Mouse (Mus musculus) lung, postnatal 36 days (tissue): Measurements from ENCODE around the gene Fcer2a.

ENCODE experiments used
- DNase-seq: peaks from one replicate; pipeline ENCODE4 v3.0.0; 2022; ENCODE audit warnings: mixed read lengths

Fcer2a gene

GRCm38 (mm10) chr8:3694121-3694520 is at the start of gene Fcer2a:
Gene Fcer2a, minus strand, starts transcription at chr8:3694175.
- DNase-seq = peak; percentile 24

GRCm38 (mm10) chr8:3736947-3737346 is 43.0 kb upstream of the Fcer2a start:
- peak; percentile 17 for DNase-seq

DNA sequence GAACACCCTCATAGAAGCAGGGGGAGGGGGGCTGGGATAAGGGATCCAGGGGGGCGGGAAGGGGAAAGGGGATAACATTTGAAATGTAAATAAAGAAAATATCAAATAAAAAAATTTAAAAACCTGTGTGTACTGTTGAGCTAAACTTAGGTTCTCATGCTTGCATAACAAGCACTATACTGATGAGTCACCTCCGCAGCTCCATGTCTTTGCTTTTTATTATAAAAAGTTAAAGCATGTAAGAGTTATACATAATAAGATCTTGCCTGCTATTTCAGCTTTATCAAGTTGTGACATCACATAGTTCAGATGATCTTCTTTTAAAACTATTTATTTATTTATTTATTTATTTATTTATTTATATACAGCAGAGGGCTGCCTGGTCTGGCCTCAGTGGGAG is 41.6 kb upstream of the Fcer2a start:
- DNase-seq = no peak

DNA sequence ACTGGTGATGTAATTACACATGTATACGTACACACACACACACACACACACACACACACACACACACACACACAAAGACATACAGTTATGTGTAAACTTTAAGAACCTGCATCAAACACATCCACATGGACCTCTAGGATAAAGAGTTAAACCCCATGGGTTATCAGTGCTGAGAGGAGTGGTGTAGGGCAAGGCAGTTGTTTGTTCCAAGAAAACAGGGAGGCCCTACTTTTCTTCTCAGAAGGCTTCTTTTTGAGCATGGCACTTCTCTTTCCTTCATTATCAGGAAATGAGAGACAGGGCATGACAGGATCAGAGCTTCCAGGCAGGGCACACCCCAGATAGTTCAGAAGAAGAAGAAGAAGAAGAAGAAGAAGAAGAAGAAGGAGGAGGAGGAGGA is 40.1 kb upstream of the Fcer2a start:
- DNase-seq = no peak

- no peak for DNase-seq
These were observed 27.1 kb upstream of the Fcer2a start for GRCm38 (mm10) chr8:3721041-3721440.

DNA sequence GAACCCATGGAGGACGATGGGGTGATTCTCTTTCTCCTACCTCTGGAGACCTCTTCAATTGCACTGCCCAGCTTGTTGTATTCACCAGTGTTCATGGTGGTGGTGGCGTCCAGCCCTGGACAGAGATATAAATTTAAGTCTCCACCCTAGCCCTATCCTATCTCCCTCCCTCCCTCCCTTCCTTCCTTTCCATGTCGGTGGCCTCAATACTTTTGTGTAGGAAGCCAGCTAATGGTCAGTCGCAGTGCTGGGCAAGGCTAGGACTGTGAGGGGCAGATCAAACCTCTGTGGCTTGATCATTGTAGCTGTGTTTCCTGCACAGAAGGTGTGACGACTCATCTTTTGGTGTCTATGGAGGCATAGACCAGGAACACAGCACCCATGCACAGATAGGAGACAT is 26.6 kb upstream of the Fcer2a start, which contains the start of gene Clec4g:
Gene Clec4g (minus strand): TSS at position 101 of the 400 bp plus-strand sequence.
- no peak for DNase-seq

GRCm38 (mm10) chr8:3718559-3718958 is 24.6 kb upstream of the Fcer2a start:
- DNase-seq = peak; percentile 82

GRCm38 (mm10) chr8:3717321-3717954 is 23.5 kb upstream of the Fcer2a start:
- no peak for DNase-seq

- peak; percentile 40 for DNase-seq
These were observed 17.7 kb upstream of the Fcer2a start for GRCm38 (mm10) chr8:3711646-3712045.

- DNase-seq = no peak
These were observed 16.3 kb upstream of the Fcer2a start for GRCm38 (mm10) chr8:3710312-3710711.

DNA sequence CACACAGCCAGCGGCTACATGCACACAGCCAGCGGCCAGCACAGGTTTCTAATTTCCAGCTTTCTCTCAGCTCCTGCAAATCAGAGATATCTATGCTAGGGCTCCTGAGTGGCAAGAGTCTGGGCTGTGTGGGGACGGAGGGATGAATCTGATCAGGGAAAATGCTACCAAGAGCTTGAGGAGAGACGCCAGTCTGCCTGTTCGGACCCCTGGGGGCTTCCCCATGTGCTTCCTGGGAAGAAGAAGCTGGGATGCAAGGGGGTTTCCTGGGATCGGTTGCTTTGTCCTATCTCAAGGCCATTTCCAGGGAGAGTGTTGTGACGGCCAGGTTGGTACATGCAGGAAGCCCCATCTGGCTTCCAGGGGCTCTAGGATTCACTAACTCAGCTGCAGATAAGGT is 13.6 kb upstream of the Fcer2a start:
- DNase-seq = no peak

DNA sequence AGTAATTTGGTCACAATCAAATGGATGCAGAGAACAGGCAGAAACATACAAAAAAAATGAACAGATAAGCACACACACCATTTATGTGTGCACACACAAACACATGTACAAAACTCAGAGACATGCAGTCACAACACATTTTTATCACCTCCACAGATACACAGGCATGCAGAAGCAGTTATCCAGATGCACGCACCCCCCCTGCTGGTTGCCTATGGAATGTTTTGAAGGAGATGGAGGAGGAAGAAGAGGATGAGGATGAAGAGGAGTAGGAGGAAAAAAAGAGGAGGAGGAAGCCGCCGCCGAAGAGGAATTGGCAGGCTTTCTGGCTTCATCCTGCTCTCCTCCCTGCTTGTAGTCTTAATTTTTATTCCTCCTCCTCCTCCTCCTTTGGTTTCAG is 11.7 kb upstream of the Fcer2a start:
- DNase-seq = peak; percentile 37

- no peak for DNase-seq
These were observed 7.5 kb upstream of the Fcer2a start for GRCm38 (mm10) chr8:3701491-3701890.

DNA sequence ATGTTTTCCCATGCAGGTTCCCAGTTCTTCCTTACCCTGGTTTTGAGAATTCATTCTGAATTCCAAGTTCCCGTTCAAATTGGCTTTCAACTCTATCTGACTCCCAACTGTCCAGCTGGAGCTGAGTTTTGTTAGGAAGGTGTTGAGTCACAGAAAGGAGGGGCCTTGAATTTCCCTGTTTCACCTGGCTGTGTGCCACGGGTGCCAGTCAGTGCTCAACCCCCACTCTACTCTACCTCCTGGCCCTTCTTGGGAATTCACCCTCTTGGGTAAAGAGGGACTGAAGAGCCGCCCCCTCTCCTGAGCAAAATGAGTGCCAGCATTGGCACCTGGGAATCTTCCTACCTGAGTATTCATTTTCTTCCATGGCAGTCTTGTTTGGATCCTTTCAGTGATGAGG is 3.2 kb downstream of the Fcer2a start:
- peak; percentile 16 for DNase-seq

- DNase-seq = no peak
These were observed 6.4 kb downstream of the Fcer2a start for GRCm38 (mm10) chr8:3687537-3687936.

DNA sequence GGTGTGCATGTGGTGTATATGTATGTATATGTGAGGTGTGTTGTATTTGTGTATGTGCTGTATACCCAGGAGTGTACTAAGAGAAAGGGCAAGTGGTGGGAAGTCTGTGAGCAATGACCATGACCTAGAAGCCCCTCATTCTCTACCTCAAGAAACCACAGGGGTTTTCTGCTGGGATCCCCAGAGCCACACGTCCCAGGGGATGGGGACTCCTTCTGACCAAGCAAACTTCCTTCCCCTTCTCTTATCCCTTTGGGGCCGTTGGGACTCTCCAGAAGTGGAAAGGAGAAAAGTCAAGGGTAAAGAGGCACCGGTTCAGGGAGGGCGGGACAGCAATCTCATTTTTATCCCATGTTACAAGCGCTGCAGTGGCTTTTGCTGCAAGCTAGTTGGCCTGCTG is 8.6 kb downstream of the Fcer2a start:
- DNase-seq = no peak

DNA sequence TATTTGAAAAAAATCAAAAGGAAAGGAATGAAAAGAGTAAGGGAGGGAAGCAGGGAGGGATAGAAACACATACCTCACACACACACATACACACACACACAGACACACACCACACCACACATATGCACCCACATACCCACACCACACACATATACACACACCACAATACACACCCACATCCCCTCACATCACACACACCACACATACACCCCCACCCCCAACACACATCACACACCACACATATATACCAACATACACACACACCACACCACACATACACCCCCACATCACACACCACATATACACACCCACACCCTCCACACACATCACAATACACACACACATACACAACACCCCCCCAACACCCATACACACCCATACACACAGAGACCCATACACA is 9.4 kb downstream of the Fcer2a start:
- no peak for DNase-seq

DNA sequence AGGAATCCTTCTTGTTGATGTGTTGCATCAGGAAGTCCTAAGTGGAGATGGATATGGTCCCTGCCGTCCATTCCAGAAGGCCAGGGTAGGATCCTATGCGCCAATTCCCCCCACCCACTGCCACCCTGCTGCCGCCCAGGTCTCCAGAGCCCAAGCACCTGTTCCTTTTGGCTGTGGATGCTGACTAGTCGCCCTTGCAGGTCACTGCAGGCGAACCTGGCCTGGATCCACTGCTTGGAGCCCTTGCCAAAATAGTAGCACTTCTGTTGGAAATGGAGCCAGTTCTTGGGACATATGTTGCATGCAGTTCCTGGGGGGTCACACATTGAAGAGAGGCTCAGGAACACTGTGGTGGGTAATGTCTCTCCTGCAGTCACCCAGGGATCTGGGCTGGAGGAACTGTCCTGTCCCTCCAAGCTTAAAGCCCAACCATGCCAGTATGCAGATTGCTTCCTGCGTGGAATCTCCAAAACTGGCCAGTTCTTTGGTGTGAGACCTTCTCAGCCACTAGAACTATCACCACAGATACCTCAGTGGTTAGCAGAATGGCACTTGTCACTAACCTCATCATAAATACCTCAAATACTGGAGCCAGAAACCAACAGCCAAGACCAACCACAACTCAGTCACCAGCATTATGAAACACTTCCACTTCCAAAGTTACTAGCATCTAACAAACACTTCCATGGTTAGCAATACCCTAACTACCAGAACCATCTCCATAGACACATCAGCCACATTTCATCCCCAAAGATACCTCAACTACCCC is 10.4 kb downstream of the Fcer2a start:
- no peak for DNase-seq

DNA sequence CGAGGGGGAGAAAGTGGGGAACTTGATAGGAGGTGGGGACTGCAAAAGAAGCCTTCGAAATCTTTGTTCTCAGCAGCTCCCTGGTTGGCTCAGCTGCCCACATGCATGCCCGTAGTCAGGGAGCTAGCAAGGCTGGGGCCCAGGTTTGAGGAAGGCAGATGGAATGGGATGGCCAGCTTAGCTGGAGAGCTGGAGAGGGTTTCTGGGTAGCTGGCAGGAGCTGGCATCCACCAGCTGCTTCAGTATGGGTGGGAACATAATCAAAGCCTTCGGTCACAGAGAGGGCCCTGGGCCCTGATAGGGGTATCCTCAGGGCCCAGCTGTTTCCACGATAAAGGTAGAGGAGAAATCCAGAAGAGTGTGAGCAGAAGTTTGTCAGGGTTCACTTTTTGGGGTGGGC is 11.5 kb downstream of the Fcer2a start:
- DNase-seq = no peak

GRCm38 (mm10) chr8:3679656-3680055 is 14.3 kb downstream of the Fcer2a start:
- no peak for DNase-seq

DNA sequence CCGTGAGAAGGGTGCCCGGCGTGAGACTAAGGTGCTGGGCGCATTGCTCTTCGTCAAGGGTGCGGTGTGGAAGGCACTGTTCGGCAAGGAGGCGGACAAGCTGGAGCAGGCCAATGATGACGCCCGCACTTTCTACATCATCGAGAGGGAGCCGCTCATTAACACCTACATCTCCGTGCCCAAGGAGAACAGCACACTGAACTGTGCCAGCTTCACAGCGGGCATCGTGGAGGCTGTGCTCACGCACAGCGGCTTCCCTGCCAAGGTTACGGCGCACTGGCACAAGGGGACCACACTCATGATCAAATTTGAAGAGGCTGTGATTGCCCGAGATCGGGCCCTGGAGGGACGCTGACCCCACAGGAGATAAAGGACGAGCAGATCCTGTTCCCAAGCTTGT is 14.7 kb downstream of the Fcer2a start:
- DNase-seq = no peak

GRCm38 (mm10) chr8:3678831-3679230 is 15.1 kb downstream of the Fcer2a start:
- no peak for DNase-seq

DNA sequence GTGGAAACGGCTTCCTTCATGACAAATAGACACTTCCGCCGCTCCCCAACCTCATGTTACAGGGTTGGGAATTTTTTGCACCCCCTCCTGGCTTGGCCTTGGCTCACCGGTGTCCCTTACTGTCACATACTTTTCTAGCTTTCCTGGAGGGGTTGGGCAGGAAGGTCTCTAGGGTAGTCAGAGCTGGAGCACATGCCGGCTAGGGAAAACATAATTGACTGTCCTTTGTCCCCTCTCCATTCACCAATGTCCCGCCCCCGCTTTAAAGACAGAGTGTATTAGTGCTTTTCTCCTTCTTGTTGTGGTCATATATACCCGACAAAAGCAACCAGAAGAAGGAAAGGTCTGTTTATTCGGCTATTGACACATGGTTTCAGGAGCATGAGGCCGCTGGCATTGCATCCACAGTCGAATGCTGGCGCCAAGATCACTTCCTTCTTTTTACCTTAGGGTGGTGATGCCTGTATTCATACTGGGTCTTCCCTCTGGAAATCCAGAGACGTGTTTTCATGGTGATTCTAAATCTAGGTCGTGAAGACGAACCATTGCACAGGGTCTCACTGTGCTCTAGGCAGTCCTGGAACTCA is 16.9 kb downstream of the Fcer2a start:
- DNase-seq = peak; percentile 42
